Mouse (Mus musculus) kidney, adult 2 months (tissue): ENCODE measurements around the gene Nrxn3.

Source experiments
- CTCF ChIP-seq: fragments of 200-500 bp; conservative IDR thresholded peaks from 2 replicates; pipeline ENCODE4 v1.5.1; 2011; ENCODE audit warnings: low read depth, mild to moderate bottlenecking, control low read depth, low read length, moderate library complexity, mixed read lengths; ENCODE audit not compliant: insufficient read depth, insufficient read length
- POLR2A ChIP-seq: fragments of 200-500 bp; IDR thresholded peaks from one replicate; pipeline ENCODE4 v1.6.1; 2011; ENCODE audit warnings: low read depth, low read length, control low read depth

- TF ChIP-seq CTCF (no peak), POLR2A (no peak)
These were observed 1558.6 kb downstream of the Nrxn3 start for GRCm38 (mm10) chr12:90281236-90281635.
